Mouse (Mus musculus): ENCODE data around the gene Osbp2. TPM values are rescaled to one million over a fixed set of nuclear protein-coding genes. Genes with fewer than 3 reads are reported as not detected.
A peak's percentile ranks its signal among the peaks of the same experiment; 100 is the strongest.

The Osbp2 gene
- polyA plus RNA-seq, 1 experiment from 2014 or later: 33.9 TPM

GRCm38 (mm10) chr11:3722036-3722435, 141.7 kb downstream of the Osbp2 start:
- Histone ChIP-seq H3K36me3 (no peaks in the 10 kb centered on the region; the same call in 1 of the 2 replicates), H3K27me3 (replicated peaks) (no peaks in the 10 kb centered on the region), H3K4me2 (no peak overlapping the region), H3K4me1 (peaks cover 21% of the 10 kb centered on the region), H3K4me3 (replicated peaks) (no peak overlapping the region), H3K9ac (replicated peaks) (no peak overlapping the region), H3K9me3 (replicated peaks) (no peaks in the 10 kb centered on the region), H3K27ac (replicated peaks) (no peak overlapping the region)
- no peak for ATAC-seq (ENCODE audit: low FRiP score)
- 74% methylated on average over 3 of the region's 3 CpGs for WGBS

- 0 out of 2 replicates have a peak, but pooled peaks cover 3% of the 10 kb centered on the region for H3K4me1 ChIP-seq
- H3K4me2 ChIP-seq: no peak overlapping the region
- H3K9me3 ChIP-seq (replicated peaks): no peaks in the 10 kb centered on the region
- no peak overlapping the region for H3K9ac ChIP-seq (replicated peaks)
- no peak for ATAC-seq (ENCODE audit: low FRiP score)
- no peaks in the 10 kb centered on the region for H3K27me3 ChIP-seq (replicated peaks)
- H3K36me3 ChIP-seq: peaks cover 6% of the 10 kb centered on the region; the same call in 1 of the 2 replicates
- no peak overlapping the region for H3K27ac ChIP-seq (replicated peaks)
- no peak overlapping the region for H3K4me3 ChIP-seq (replicated peaks)
- WGBS: 74% methylated on average over 6 of the region's 6 CpGs
Measured at GRCm38 (mm10) chr11:3716662-3717061, 147.0 kb downstream of the Osbp2 start.

- no peak overlapping the region for H3K9ac ChIP-seq (replicated peaks)
- 0 out of 2 replicates have a peak, but pooled peaks cover 3% of the 10 kb centered on the region for H3K4me1 ChIP-seq
- no peak overlapping the region for H3K4me2 ChIP-seq
- no peak overlapping the region for H3K4me3 ChIP-seq (replicated peaks)
- no peaks in the 10 kb centered on the region for H3K27me3 ChIP-seq (replicated peaks)
- H3K36me3 ChIP-seq: peaks cover 10% of the 10 kb centered on the region; the same call in 1 of the 2 replicates
- H3K27ac ChIP-seq (replicated peaks): no peak overlapping the region
- WGBS: 38% methylated on average over 15 of the region's 15 CpGs
- H3K9me3 ChIP-seq (replicated peaks): no peaks in the 10 kb centered on the region
- no peak for ATAC-seq (ENCODE audit: low FRiP score)
Measured at GRCm38 (mm10) chr11:3714486-3714885, 149.2 kb downstream of the Osbp2 start.

DNA sequence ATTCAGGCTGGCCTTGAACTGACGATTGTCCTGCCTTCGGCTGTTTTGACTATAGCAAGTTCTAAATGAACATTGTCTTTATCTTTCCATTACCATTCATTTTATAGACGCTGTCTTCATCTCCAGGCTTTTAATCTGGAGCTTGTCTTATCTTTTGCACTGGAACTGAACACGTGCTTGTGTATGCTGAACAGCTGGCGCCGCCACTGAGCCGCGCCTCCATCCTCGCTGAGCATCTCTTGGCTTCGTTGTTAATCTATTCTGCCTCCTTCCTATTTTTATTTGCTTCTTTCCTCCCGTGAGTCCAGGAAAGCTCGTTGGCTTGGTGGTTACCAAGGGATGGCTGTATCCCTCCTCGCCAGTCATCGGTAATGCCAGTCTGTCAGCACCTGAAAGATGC, 153.5 kb downstream of the Osbp2 start:
- Histone ChIP-seq H3K4me2 (no peak overlapping the region), H3K27ac (replicated peaks) (no peak overlapping the region), H3K4me3 (replicated peaks) (no peak overlapping the region), H3K36me3 (peaks cover 10% of the 10 kb centered on the region; the same call in 1 of the 2 replicates), H3K9ac (replicated peaks) (no peak overlapping the region), H3K9me3 (replicated peaks) (no peaks in the 10 kb centered on the region), H3K27me3 (replicated peaks) (no peaks in the 10 kb centered on the region), H3K4me1 (no peaks in the 10 kb centered on the region)
- 0 out of 2 replicates have a peak, but pooled peaks have one; percentile 34 for ATAC-seq (ENCODE audit: low FRiP score)
- WGBS: 71% methylated on average over 14 of the region's 14 CpGs

GRCm38 (mm10) chr11:3707057-3707456, 156.6 kb downstream of the Osbp2 start:
- Histone ChIP-seq H3K4me2 (no peak overlapping the region), H3K27ac (replicated peaks) (no peak overlapping the region), H3K36me3 (peaks cover 4% of the 10 kb centered on the region; the same call in 1 of the 2 replicates), H3K9ac (replicated peaks) (no peak overlapping the region), H3K9me3 (replicated peaks) (no peaks in the 10 kb centered on the region), H3K27me3 (replicated peaks) (no peaks in the 10 kb centered on the region), H3K4me3 (replicated peaks) (no peak overlapping the region), H3K4me1 (no peaks in the 10 kb centered on the region)
- no peak for ATAC-seq (ENCODE audit: low FRiP score)
- 87% methylated on average over 8 of the region's 8 CpGs for WGBS

- ATAC-seq (ENCODE audit: low FRiP score): no peak
Measured at GRCm38 (mm10) chr11:3704404-3704803, 159.3 kb downstream of the Osbp2 start.

GRCm38 (mm10) chr11:3703089-3703992, 160.4 kb downstream of the Osbp2 start:
- Histone ChIP-seq H3K36me3 (no peaks in the 10 kb centered on the region), H3K4me3 (replicated peaks) (no peak overlapping the region), H3K27me3 (replicated peaks) (no peaks in the 10 kb centered on the region), H3K4me2 (no peak overlapping the region), H3K27ac (replicated peaks) (no peak overlapping the region), H3K4me1 (no peaks in the 10 kb centered on the region), H3K9me3 (replicated peaks) (no peaks in the 10 kb centered on the region), H3K9ac (replicated peaks) (no peak overlapping the region)
- WGBS: 76% methylated on average over 7 of the region's 7 CpGs
- no peak for ATAC-seq (ENCODE audit: low FRiP score)

More at GRCm38 (mm10) chr11:3704404-3704803, 159.3 kb downstream of the Osbp2 start:
- H3K27me3 ChIP-seq (replicated peaks): no peaks in the 10 kb centered on the region
- H3K4me1 ChIP-seq: no peaks in the 10 kb centered on the region
- no peak overlapping the region for H3K27ac ChIP-seq (replicated peaks)
- H3K36me3 ChIP-seq: no peaks in the 10 kb centered on the region
- no peaks in the 10 kb centered on the region for H3K9me3 ChIP-seq (replicated peaks)
- no peak overlapping the region for H3K9ac ChIP-seq (replicated peaks)
- 68% methylated on average over 8 of the region's 8 CpGs for WGBS
- H3K4me2 ChIP-seq: no peak overlapping the region
- no peak overlapping the region for H3K4me3 ChIP-seq (replicated peaks)

GRCm38 (mm10) chr11:3697441-3697840, 166.3 kb downstream of the Osbp2 start:
- Histone ChIP-seq H3K27me3 (replicated peaks) (no peaks in the 10 kb centered on the region), H3K4me2 (no peak overlapping the region), H3K4me1 (no peaks in the 10 kb centered on the region), H3K9ac (replicated peaks) (no peak overlapping the region), H3K36me3 (peaks cover 9% of the 10 kb centered on the region), H3K27ac (replicated peaks) (no peak overlapping the region), H3K9me3 (replicated peaks) (no peaks in the 10 kb centered on the region), H3K4me3 (replicated peaks) (no peak overlapping the region)
- ATAC-seq (ENCODE audit: low FRiP score): no peak
- 88% methylated on average over 3 of the region's 3 CpGs for WGBS

DNA sequence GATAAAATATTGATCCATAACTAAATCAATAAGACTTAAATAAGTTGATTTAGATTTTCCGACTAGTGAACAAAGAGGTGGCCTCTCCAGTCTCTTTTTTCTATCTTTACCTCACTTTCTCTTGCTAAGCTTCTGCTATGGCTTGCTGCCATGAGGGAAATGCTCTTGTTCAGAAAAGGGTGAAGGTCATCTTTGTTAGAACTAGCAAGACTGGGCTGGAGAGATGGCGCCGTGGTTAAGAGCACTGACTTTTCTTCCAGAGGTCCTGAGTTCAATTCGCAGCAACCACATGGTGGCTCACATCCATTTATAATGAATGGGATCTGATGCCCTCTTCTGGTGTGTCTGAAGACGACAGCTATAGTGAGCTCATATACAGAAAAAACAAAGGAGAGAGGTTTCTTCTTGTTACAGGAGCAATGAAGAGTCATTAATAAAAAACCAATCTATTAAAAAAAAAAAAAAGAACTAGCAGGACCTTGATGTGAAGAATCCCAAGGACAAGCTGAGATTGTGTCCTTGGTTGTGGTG, 167.6 kb downstream of the Osbp2 start:
- H3K4me2 ChIP-seq: no peak overlapping the region
- no peak overlapping the region for H3K4me3 ChIP-seq (replicated peaks)
- no peak overlapping the region for H3K27ac ChIP-seq (replicated peaks)
- peaks cover 7% of the 10 kb centered on the region; the same call in 1 of the 2 replicates for H3K4me1 ChIP-seq
- H3K27me3 ChIP-seq (replicated peaks): no peaks in the 10 kb centered on the region
- ATAC-seq (ENCODE audit: low FRiP score): no peak
- no peaks in the 10 kb centered on the region for H3K9me3 ChIP-seq (replicated peaks)
- peaks cover 19% of the 10 kb centered on the region for H3K36me3 ChIP-seq
- no peak overlapping the region for H3K9ac ChIP-seq (replicated peaks)
- WGBS: 84% methylated on average over 5 of the region's 5 CpGs

GRCm38 (mm10) chr11:3691746-3692145, 172.0 kb downstream of the Osbp2 start:
- WGBS: 96% methylated on average over 2 of the region's 2 CpGs

GRCm38 (mm10) chr11:3686885-3687284, 176.8 kb downstream of the Osbp2 start:
- 89% methylated on average over 2 of the region's 2 CpGs for WGBS
- no peak overlapping the region for H3K27ac ChIP-seq (replicated peaks)

More at GRCm38 (mm10) chr11:3691746-3692145, 172.0 kb downstream of the Osbp2 start:
- Histone ChIP-seq H3K9ac (replicated peaks) (no peak overlapping the region), H3K4me3 (replicated peaks) (no peak overlapping the region), H3K27me3 (replicated peaks) (no peaks in the 10 kb centered on the region), H3K9me3 (replicated peaks) (no peaks in the 10 kb centered on the region), H3K4me2 (no peak overlapping the region), H3K27ac (replicated peaks) (no peak overlapping the region), H3K4me1 (peaks cover 7% of the 10 kb centered on the region; the same call in 1 of the 2 replicates), H3K36me3 (peaks cover 59% of the 10 kb centered on the region)
- no peak for ATAC-seq (ENCODE audit: low FRiP score)

DNA sequence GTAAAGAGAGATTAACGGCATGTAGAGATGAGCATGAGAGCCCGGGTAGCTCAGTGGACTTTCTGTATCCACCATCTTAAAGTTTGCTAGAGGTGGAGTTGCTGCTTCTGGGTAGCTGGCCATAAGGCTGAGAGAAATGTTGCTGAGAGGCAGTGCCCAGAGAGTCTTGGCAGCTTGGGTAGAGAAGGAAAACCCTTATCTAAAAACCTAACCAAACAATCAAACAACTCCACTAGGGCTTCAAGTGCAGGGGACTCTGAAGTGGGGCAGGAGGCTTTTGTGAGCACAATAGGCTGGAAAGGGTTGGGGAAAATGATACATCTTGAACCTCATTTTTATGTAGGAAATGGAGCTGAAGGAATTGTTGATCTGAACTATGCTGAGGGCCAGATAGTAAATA, 177.4 kb downstream of the Osbp2 start:
- no peaks in the 10 kb centered on the region for H3K9me3 ChIP-seq (replicated peaks)
- no peaks in the 10 kb centered on the region for H3K4me1 ChIP-seq
- H3K27ac ChIP-seq (replicated peaks): no peak overlapping the region
- 92% methylated on average over 2 of the region's 2 CpGs for WGBS
- no peak overlapping the region for H3K4me2 ChIP-seq
- H3K9ac ChIP-seq (replicated peaks): no peak overlapping the region
- no peak for ATAC-seq (ENCODE audit: low FRiP score)
- H3K4me3 ChIP-seq (replicated peaks): no peak overlapping the region
- peaks cover 86% of the 10 kb centered on the region for H3K36me3 ChIP-seq
- no peaks in the 10 kb centered on the region for H3K27me3 ChIP-seq (replicated peaks)

More at GRCm38 (mm10) chr11:3686885-3687284, 176.8 kb downstream of the Osbp2 start:
- H3K27me3 ChIP-seq (replicated peaks): no peaks in the 10 kb centered on the region
- H3K9ac ChIP-seq (replicated peaks): no peak overlapping the region
- H3K4me3 ChIP-seq (replicated peaks): no peak overlapping the region
- H3K4me1 ChIP-seq: peaks cover 5% of the 10 kb centered on the region; the same call in 1 of the 2 replicates
- no peak overlapping the region for H3K4me2 ChIP-seq
- ATAC-seq (ENCODE audit: low FRiP score): no peak
- no peaks in the 10 kb centered on the region for H3K9me3 ChIP-seq (replicated peaks)
- H3K36me3 ChIP-seq: peaks cover 87% of the 10 kb centered on the region
